Comparison of ENCODE assay signal across 8 mouse cellular contexts in the genomic region with DNA sequence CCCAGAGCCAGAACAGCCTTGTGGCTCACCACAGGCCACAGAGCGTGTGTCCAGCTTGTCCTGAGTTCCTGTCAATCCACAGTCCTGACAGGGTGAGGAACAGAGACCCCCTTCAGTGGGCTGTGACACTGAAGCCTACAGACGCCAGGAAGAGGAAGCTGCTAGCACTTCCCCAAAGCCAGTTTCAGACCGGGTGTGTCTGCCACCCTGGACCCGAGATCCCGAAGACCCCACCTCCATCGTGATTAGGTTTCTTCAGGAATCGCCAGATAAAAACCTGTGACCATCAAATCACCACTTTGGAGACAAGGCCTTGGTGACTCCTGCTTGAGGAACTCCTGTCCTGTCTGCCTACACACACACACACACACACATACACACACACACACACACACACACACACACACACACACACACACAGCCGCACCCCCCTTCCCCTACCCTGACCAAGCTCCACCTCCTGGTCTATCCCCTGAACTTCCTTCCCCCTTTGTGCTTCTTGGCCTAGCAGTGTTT. TPM values are rescaled to one million over a fixed set of nuclear protein-coding genes. Genes with fewer than 3 reads are reported as not detected.
A peak's percentile ranks its signal among the peaks of the same experiment; 100 is the strongest.
DNase-seq lines count a peak whose midpoint lies in the region; ATAC-seq lines count a peak whose summit lies in the region.

No protein-coding gene starts in this region.

- no peak for ATAC-seq in heart, embryonic 13.5 days (ENCODE audit: extremely low read depth, insufficient number of reproducible peaks, low FRiP score, low TSS enrichment)

- H3K9ac ChIP-seq in heart, embryonic 13.5 days = peak overlapping the region; percentile 44; the same call in 1 of the 2 replicates

- no peak overlapping the region for H3K4me3 ChIP-seq in heart, embryonic 13.5 days

- H3K36me3 ChIP-seq in heart, embryonic 13.5 days = no peaks in the 10 kb centered on the region

- 25% methylated on average over 8 of the region's 8 CpGs for WGBS in heart, embryonic 13.5 days

- intact Hi-C loops in heart, postnatal 14 days (cut with DNase I) = no loop called here

- H3K27ac ChIP-seq in heart, embryonic 13.5 days (replicated peaks) = peak overlapping the region; percentile 32; the same call in 1 of the 2 replicates

- peak; percentile 48 to 72 for DNase-seq in heart, adult 18-20 months
- no peak for DNase-seq in heart, postnatal 14 days
- DNase-seq in CD8-positive naive resting alpha-beta T cell, adult 2 months (ENCODE audit: low read depth in 2 of 2, low spot score in 2 of 2) = peak; percentile 34 to 43
- peak; percentile 40 for DNase-seq in lung, postnatal 14 days
- no peak for DNase-seq in testis, postnatal 10 days (ENCODE audit: low spot score)
- no peak for DNase-seq in adrenal gland, adult 8-10 months
- DNase-seq in cerebellum, adult 18-20 months = no peak

- no peak overlapping the region for H3K4me2 ChIP-seq in heart, embryonic 13.5 days

- no peaks in the 10 kb centered on the region for H3K9me3 ChIP-seq in heart, embryonic 13.5 days

- H3K4me1 ChIP-seq in heart, embryonic 13.5 days = peaks cover 37% of the 10 kb centered on the region

- peaks cover 4% of the 10 kb centered on the region; the same call in 1 of the 2 replicates for H3K27me3 ChIP-seq in heart, embryonic 13.5 days (replicated peaks)

RNA-seq across cellular contexts. Expression of gene Gnai2, which starts 5.1 kb away (rescaled TPM):
- total RNA-seq in heart, adult 18-20 months (2021) = 100 to 1,000 TPM; 241 to 253 TPM
- total RNA-seq in heart, postnatal 14 days (2021) = 100 to 1,000 TPM; 318 to 327 TPM
- polyA plus RNA-seq in heart, embryonic 13.5 days (2015; fragmentation: Nextera tagmentation; extraction: Ambion mirVana) = 387 and 392 TPM in 2 replicates
- 100 to 1,000 TPM; 229 to 382 (median 295) TPM for total RNA-seq in adrenal gland, adult 8-10 months (2022)

RNA-seq across cellular contexts. Expression of gene Slc38a3, which starts 29.0 kb away (rescaled TPM):
- total RNA-seq in heart, adult 18-20 months (2021) = 10 to 100 TPM; 48.3 to 61.0 TPM
- total RNA-seq in heart, postnatal 14 days (2021) = 10 to 100 TPM; 48.6 to 53.3 TPM
- 2.8 and 2.9 TPM in 2 replicates for polyA plus RNA-seq in heart, embryonic 13.5 days (2015; fragmentation: Nextera tagmentation; extraction: Ambion mirVana)
- 1 to 10 TPM in 1 of 4 experiments, under 1 TPM in 3; 0.31 to 2.2 (median 0.74) TPM for total RNA-seq in adrenal gland, adult 8-10 months (2022)

RNA-seq across cellular contexts. Expression of gene Sema3b, which starts 31.3 kb away (rescaled TPM):
- total RNA-seq in heart, adult 18-20 months (2021) = 10 to 100 TPM; 20.4 to 22.9 TPM
- total RNA-seq in heart, postnatal 14 days (2021) = 10 to 100 TPM; 11.3 to 12.1 TPM
- 9.9 and 11.8 TPM in 2 replicates for polyA plus RNA-seq in heart, embryonic 13.5 days (2015; fragmentation: Nextera tagmentation; extraction: Ambion mirVana)
- total RNA-seq in adrenal gland, adult 8-10 months (2022) = 1 to 10 TPM; 5.0 to 7.7 (median 6.2) TPM

RNA-seq across cellular contexts. Expression of gene Gnat1, which starts 39.2 kb away (rescaled TPM):
- total RNA-seq in heart, adult 18-20 months (2021) = not detected
- not detected for total RNA-seq in heart, postnatal 14 days (2021)
- 0.90 and 1.3 TPM in 2 replicates for polyA plus RNA-seq in heart, embryonic 13.5 days (2015; fragmentation: Nextera tagmentation; extraction: Ambion mirVana)
- total RNA-seq in adrenal gland, adult 8-10 months (2022) = under 1 TPM in 1 of 4 experiments, not detected in 3; 0.74 TPM

RNA-seq across cellular contexts. Expression of gene Ifrd2, which starts 52.9 kb away (rescaled TPM):
- 10 to 100 TPM; 48.5 to 48.8 TPM for total RNA-seq in heart, adult 18-20 months (2021)
- total RNA-seq in heart, postnatal 14 days (2021) = 10 to 100 TPM; 36.7 to 47.1 TPM
- 35.7 and 41.3 TPM in 2 replicates for polyA plus RNA-seq in heart, embryonic 13.5 days (2015; fragmentation: Nextera tagmentation; extraction: Ambion mirVana)
- total RNA-seq in adrenal gland, adult 8-10 months (2022) = 10 to 100 TPM; 36.7 to 49.1 (median 39.8) TPM

Comparison
In these comparisons a context has a peak if more than half of its experiments do, and no peak if none do; other contexts are left out.
1. DNase-seq: peak in heart, adult 18-20 months (2 of 2), CD8-positive naive resting alpha-beta T cell, adult 2 months (2 of 2) and lung, postnatal 14 days (single experiment); none in heart, postnatal 14 days (0 of 2), testis, postnatal 10 days (single experiment), adrenal gland, adult 8-10 months (single experiment) and cerebellum, adult 18-20 months (0 of 2).
2. RNA of gene Slc38a3, which starts 29.0 kb away (total RNA-seq): 48.3 to 61.0 TPM in heart, adult 18-20 months and 48.6 to 53.3 TPM in heart, postnatal 14 days; 0.31 to 2.2 TPM in adrenal gland, adult 8-10 months; every median in the first group is over 10 times any median in the second.